Mouse (Mus musculus): ENCODE data around the gene Myh6.

DNA sequence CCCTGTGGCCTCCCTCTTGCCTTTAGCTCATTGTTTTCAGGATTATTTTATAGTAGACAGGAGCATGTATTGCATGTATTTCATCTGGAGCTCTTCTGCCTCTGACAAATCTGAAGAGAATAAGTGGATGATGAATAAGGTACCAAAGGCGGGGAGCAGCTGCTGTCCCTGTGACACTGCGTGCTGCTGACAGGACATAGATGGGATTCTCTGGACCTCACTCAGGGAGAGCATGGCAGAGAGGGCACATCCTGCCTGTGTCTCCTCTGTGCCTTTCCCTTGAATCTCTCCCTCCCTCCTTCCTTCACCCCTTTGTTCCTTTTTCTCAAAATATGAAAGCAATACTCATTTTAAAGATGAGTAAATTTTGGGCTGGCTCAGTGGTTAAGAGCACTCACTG lies 38.8 kb upstream of the Myh6 start:
- no peak for TF ChIP-seq CTCF (IDR thresholded peaks at IDR 0.05; ENCODE audit: borderline replicate concordance, insufficient read depth, low read length)
- TF ChIP-seq POLR2A (IDR thresholded peaks at IDR 0.05; ENCODE audit: low read depth, low read length): no peak

Data from embryonic fibroblast, embryonic 13.5 days (primary cell).